Mouse (Mus musculus) left cerebral cortex, postnatal 14 days (tissue): ENCODE results near the gene Dnajc7. TPM values are rescaled to one million over a fixed set of nuclear protein-coding genes. Genes with fewer than 3 reads are reported as not detected.
"Not testable (repeated sequence)": the region's sequence is repeated elsewhere in the genome, so short reads cannot be mapped to it uniquely, and the experiment has no call there.

Source experiments
- DNase-seq, 2 experiments: peaks; one replicate each; pipeline ENCODE4 v3.0.0; 2021 to 2022; ENCODE audit warnings: low spot score in 2 of 2, mixed read lengths in 1 of 2
- intact Hi-C: fragments of 180-260 bp; cut with DNase I; formaldehyde crosslinking; loops from one replicate; pipeline ENCODE4 v1.15.1; 2025
- total RNA-seq, 2 experiments: library from RNA; stranded (reverse); gene quantifications; 2 replicates each; pipeline ENCODE4 v1.2.3; 2021

Gene Dnajc7
- total RNA-seq, 2 experiments from 2014 or later: 239 to 244 TPM

GRCm38 (mm10) chr11:100618761-100619484 lies 1.0 kb downstream of the Dnajc7 start, which contains the start of gene Nkiras2:
Gene Nkiras2 (plus strand): TSS chr11:100619244.
- DNase-seq: peak; percentile 63 to 71
- intact Hi-C loops: loop anchor here (5.0 kb wide), 1 partner anchor 42 kb away; no protein-coding TSS in a partner anchor

DNA sequence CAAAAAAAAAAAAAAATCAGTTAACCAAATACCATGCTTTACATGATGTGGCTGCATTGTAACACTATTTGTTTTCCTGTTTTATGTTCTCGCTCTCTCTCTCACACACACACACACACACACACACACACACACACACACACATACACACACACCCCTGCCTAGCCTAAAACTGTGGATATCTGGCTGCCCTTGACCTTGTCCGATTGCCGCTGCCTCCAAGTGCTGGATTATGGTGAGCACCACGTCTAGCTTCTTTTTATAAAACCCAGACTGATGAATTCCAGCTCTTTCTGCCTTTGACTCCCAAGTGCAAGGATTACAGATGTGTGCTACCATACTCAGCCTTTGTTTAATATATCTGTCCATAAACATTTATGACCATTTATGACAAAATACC lies 2.5 kb downstream of the Dnajc7 start:
- DNase-seq: no peak
- intact Hi-C loops: loop anchor here (5.0 kb wide), 1 partner anchor 40 kb away; no protein-coding TSS in a partner anchor

- intact Hi-C loops: loop anchor here (5.0 kb wide), 1 partner anchor 40 kb away; no protein-coding TSS in a partner anchor
- DNase-seq: not testable (repeated sequence)
Observed at GRCm38 (mm10) chr11:100616836-100617235, 3.1 kb downstream of the Dnajc7 start.

- DNase-seq: no peak
- intact Hi-C loops: loop anchor here (5.0 kb wide), 1 partner anchor 39 kb away; no protein-coding TSS in a partner anchor
Observed at GRCm38 (mm10) chr11:100616332-100616731, 3.6 kb downstream of the Dnajc7 start.

DNA sequence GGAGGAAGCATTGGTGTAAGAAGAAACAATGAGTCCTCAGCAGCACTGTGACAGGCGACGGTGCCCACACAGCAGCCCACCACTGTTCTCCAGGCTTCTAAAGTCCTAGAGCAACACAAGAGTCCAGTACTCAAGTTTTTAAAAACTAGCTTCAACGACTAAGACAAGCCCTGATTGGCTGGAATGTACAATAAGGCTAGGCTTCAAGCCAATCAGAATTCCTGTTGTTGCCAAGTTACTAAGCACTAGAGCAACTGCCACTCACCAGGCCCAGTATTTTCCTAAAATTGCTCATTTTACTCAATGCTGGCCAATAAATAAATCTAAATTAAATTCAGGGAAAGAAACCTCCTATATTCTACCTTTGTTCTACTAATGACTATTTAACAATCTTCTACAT lies 6.7 kb downstream of the Dnajc7 start:
- peak in 1 of 2 experiments; percentile 70 for DNase-seq
- intact Hi-C loops: no loop called here

DNA sequence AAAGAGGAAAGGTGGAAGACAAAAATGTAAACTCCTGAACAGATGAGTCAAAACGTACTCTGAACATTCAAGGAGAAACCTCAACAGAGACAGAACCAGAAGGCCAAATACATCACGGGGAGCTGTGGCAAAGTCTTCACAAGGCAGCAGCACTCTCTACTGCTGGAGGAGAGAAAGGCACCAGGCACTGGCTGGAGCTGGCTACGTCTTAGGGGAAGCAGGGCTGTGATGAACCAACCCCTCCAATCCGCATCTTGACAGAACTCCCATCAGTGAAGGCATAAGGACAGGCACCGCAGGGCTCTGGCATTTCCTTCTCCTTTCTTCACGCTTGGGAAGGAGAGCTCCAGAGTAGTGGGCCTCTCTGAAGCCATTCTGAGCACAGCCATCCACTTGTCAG lies 8.3 kb downstream of the Dnajc7 start:
- no peak for DNase-seq
- intact Hi-C loops: no loop called here

GRCm38 (mm10) chr11:100609997-100610680 lies 9.8 kb downstream of the Dnajc7 start:
- intact Hi-C loops: no loop called here
- DNase-seq: no peak

- no peak for DNase-seq
- intact Hi-C loops: no loop called here
Observed at GRCm38 (mm10) chr11:100609355-100609996, 10.5 kb downstream of the Dnajc7 start.

DNA sequence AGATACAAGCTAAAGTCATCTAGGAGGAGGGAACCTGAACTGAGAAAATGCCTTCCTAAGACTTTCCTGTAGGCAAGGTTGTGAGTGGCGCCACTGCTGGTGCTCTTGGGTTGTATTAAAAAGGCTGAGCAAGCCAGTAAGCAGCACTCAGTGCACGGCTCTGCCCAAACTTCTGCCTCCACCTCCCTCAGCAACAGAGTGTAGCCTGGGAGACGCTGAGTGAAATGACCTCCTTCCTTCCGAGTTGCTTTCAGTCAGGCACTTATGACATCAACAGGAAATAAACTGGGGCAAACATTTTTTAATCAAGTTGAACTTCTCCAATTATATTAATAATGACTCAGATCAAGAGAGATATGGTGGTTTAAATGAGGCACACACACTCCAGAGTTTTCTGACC lies 11.2 kb downstream of the Dnajc7 start:
- no peak for DNase-seq
- intact Hi-C loops: no loop called here

DNA sequence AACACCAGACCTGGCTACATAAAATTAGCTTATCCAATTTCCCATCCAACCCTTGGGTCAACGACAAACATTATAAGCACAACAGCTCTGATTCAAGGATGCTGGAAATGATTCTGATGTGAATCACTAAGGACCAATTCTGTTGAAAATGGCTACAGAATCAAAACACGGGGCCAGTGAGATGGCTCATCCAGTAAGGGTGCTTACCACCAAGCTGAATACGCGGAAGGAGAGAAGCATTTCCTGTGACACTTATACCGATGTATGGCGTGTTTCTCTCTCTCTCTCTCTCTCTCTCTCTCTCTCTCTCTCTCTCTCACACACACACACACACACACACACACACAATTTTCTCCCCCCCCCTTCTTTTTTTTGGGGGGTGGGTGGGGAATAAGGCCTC lies 12.8 kb downstream of the Dnajc7 start:
- intact Hi-C loops: no loop called here
- no peak for DNase-seq

DNA sequence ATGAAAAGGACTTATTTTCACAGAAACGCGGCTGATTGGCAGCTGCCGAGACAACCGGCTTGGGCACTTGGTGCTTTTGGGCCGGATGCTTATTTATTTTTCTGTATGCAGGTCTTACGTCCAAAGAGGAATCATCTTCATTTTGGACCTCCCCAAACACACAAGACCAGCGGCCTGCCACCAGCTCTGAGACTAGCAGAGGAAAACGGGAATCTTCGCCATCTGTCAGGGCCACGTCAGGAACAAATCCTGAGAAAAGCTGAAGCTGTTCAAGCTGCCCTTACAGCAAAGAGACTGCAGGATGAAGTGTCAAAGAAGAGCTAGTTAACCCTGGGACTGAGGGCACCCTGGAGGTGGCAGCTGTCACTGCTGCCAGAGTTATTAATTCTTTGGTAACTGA lies 14.5 kb downstream of the Dnajc7 start:
- intact Hi-C loops: no loop called here

GRCm38 (mm10) chr11:100604321-100605005 lies 15.5 kb downstream of the Dnajc7 start:
- intact Hi-C loops: no loop called here
- peak in 1 of 2 experiments; percentile 32 for DNase-seq

More for the DNA sequence above, 14.5 kb downstream of the Dnajc7 start:
- no peak for DNase-seq

- intact Hi-C loops: no loop called here
- no peak for DNase-seq
Observed at GRCm38 (mm10) chr11:100603813-100604212, 16.2 kb downstream of the Dnajc7 start.

GRCm38 (mm10) chr11:100603155-100603554 lies 16.8 kb downstream of the Dnajc7 start:
- DNase-seq: no peak
- intact Hi-C loops: no loop called here

DNA sequence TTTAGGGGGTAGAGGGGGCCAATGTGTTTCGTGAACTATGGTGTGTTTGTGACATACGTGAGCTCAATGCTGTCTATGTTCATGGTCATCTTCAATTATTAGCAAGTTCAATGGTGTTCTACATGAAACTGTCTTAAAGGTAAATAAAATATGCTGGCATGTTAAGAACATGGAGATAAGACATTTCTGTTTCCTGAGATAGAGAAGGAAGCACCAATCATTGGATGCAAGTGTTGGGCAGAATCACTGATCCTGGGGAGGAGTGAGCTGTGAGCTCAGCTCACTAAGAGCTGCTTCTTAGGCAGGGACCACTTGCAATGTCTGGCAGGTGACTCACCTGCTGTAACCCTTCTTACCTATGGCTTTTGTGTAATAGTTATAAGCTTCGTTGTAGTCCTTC lies 18.6 kb downstream of the Dnajc7 start:
- intact Hi-C loops: no loop called here
- no peak for DNase-seq

DNA sequence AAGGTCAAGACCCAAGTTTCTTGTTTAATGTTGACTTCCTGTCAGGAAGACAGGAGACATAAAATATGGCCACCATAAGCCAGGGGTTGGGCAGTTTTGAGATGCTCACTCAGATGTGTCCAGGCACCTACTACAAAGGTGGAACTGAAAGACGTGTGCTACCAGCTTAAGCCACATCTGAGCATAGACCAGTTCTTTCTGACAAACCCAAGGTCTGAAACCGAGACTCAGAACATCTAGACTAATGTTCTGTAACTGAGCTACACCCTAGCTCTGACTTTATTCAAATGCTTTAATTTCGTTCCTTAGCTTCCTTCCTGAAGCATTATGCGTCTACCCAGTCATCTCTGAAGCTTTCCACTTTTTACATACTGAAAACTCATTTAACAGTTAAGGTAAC lies 21.9 kb downstream of the Dnajc7 start:
- DNase-seq: no peak
- intact Hi-C loops: no loop called here

DNA sequence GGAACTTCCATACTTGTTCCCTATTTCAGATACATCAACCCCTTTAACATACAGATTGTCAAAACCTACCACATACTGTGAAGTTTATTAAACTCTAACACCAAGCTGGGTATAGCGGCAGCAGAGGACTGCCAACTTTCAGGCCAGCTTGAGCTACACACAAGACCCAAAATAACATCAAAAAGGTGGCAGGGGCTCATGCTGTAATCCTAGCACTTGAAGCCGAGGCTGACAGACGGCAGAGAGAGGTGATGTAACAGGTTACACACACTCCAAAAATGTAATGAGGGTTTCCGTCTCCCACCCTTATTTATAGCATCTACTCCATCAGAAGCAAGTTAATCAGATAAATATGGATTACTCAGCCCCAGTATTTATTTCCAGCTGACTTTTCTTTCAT lies 24.4 kb downstream of the Dnajc7 start:
- intact Hi-C loops: no loop called here
- DNase-seq: no peak

DNA sequence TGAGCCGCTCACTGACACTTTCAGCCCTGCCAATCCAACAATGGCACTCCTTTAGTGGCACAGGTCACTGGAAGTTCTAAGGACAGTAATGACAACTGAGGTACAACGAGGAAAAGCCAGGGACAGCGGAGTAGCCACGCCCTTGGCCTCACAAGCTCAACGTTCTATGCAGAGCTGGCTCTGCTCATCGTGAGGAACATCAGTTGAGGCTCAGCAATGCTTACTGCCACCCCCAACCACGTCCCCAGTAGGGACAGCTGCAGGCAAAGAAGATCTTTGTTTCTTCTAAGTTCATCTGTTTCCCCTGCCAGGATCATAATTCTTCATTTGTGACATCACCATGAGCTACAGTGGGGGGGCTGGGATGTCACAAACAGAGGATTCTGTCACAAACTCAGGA lies 25.4 kb downstream of the Dnajc7 start:
- intact Hi-C loops: no loop called here
- DNase-seq: peak in 1 of 2 experiments; percentile 33

DNA sequence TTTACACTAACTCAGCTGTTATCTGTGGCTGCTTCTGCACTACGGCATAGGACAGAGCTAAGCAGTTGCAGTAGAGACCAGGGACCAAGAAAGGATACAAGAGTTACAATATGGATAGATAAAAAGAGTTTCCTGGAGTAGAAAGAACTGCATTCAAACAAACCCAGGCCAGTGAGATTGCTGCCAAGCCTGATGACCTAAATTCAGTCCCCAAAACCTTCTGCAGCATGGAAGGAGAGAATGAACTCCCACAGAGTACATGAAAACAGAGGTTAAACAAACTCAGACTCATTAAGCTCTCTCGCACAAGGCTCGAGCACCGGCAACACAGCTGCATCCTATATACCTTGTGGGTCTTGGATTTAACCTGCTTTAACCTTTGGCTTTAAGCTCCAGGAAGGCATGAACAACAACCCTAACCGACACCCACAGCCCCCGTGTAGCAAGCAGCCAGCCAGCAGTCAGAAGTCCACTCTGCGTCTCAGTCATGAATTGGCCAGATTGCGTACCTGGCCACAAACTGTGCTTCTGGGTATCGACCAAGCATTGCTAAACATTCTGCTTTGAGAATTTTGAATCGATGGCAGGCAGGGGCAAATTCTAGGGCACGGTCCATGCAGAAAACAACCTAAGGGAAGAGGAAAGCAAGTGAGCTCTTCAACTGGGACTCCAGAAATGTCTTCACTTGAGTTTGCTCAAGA lies 27.5 kb downstream of the Dnajc7 start:
- no peak for DNase-seq
- intact Hi-C loops: no loop called here
